Mouse (Mus musculus): ENCODE results near the gene Xpo1. TPM values are rescaled to one million over a fixed set of nuclear protein-coding genes. Genes with fewer than 3 reads are reported as not detected.

The Xpo1 gene
- polyA plus RNA-seq (2014; fragmentation: Nextera tagmentation; extraction: Ambion mirVana): 171 and 184 TPM in 2 replicates

DNA sequence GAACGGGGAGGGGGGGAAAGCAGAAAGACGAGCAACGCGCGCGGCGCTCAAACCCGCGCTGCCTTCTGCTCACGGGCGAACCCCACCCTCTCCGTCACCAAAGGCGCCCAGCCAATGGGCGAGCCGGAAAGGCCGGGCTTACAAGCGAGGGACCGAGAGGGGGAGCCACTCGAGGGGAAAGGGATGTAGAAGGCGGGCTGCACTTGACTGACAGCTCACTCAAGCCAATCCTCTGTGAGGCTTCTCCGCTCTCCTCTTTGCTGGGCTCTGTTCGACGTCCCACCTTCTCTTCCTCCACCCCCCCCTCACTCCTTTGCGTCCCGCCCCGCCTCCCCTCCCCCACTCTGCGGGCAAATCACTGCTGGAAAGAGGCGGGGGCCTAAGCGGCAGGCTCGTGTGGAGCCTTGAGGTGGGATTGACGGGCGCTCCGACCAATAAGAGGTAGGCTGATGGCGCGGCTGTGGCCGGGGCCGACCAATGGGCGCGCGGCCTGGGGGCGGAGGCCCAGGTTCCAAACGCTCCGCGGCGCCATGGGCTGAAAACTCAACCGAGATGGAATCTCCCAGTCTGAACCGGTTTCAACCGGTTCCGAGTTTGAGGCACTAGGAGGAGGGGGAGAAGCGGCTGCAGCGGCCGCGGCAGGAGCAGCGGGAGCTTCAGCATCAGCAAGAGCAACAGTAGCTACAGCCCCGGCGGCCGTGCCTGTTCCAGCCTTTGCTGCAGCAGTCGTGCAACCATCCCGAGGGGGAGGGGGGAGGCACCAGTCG is at the start of gene Xpo1:
Gene Xpo1, plus strand, starts transcription at position 615 of the 767 bp plus-strand sequence.
- H3K9ac ChIP-seq (ENCODE audit: low read length): peak within 1 kb of the TSS; percentile 100
- peaks cover 7% of the 10 kb centered on the region; the same call in 1 of the 2 replicates for H3K4me1 ChIP-seq (ENCODE audit: control insufficient read depth, insufficient read depth, low read length)
- DNase-seq (ENCODE audit: low spot score, missing footprints) (peak; percentile 100), ATAC-seq (ENCODE audit: low FRiP score) (peak; percentile 98)
- H3K9me3 ChIP-seq (ENCODE audit: control insufficient read depth, low read length): no peaks in the 10 kb centered on the region
- peak within 1 kb of the TSS; percentile 98 for H3K4me3 ChIP-seq (ENCODE audit: low read depth, low read length)
- H3K27ac ChIP-seq (ENCODE audit: low read depth, low read length): peak within 1 kb of the TSS; percentile 100
- H3K27me3 ChIP-seq (ENCODE audit: control insufficient read depth, insufficient read depth, low read length): no peaks in the 10 kb centered on the region
- no peaks in the 10 kb centered on the region for H3K36me3 ChIP-seq (ENCODE audit: control insufficient read depth, insufficient read depth, low read length)
- H3K4me2 ChIP-seq: peak within 1 kb of the TSS; percentile 85
- under 1% methylated on average over 55 of the region's 60 CpGs for WGBS

DNA sequence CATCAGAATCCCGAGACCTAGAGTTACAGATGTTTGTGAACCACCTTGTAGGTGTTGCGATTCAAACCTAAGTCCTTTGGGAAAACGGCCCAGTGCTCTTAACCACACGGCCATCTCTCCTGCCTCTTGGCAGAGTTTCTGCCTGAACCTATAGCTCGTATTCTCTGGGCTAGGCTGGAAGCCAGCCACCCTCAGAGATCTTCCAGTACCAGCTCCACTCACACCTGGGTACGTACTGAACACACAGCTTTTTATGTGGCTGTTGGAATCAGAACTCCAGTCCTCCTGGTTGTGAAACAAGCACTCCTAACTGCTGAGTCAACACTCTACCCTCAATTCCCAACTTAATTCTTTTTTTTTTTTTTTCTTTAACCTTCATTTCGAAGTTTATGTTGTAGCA is 46.1 kb upstream of the Xpo1 start:
- Histone ChIP-seq H3K9me3 (ENCODE audit: control insufficient read depth, low read length) (no peaks in the 10 kb centered on the region), H3K4me1 (ENCODE audit: control insufficient read depth, insufficient read depth, low read length) (peaks cover 9% of the 10 kb centered on the region; the same call in 1 of the 2 replicates), H3K27ac (ENCODE audit: low read depth, low read length) (no peak overlapping the region), H3K9ac (ENCODE audit: low read length) (no peak overlapping the region), H3K36me3 (ENCODE audit: control insufficient read depth, insufficient read depth, low read length) (no peaks in the 10 kb centered on the region), H3K4me2 (no peak overlapping the region), H3K27me3 (ENCODE audit: control insufficient read depth, insufficient read depth, low read length) (no peaks in the 10 kb centered on the region), H3K4me3 (ENCODE audit: low read depth, low read length) (no peak overlapping the region)
- 89% methylated on average over 7 of the region's 7 CpGs for WGBS
- ATAC-seq (ENCODE audit: low FRiP score): no peak
- DNase-seq (ENCODE audit: low spot score, missing footprints): no peak

DNA sequence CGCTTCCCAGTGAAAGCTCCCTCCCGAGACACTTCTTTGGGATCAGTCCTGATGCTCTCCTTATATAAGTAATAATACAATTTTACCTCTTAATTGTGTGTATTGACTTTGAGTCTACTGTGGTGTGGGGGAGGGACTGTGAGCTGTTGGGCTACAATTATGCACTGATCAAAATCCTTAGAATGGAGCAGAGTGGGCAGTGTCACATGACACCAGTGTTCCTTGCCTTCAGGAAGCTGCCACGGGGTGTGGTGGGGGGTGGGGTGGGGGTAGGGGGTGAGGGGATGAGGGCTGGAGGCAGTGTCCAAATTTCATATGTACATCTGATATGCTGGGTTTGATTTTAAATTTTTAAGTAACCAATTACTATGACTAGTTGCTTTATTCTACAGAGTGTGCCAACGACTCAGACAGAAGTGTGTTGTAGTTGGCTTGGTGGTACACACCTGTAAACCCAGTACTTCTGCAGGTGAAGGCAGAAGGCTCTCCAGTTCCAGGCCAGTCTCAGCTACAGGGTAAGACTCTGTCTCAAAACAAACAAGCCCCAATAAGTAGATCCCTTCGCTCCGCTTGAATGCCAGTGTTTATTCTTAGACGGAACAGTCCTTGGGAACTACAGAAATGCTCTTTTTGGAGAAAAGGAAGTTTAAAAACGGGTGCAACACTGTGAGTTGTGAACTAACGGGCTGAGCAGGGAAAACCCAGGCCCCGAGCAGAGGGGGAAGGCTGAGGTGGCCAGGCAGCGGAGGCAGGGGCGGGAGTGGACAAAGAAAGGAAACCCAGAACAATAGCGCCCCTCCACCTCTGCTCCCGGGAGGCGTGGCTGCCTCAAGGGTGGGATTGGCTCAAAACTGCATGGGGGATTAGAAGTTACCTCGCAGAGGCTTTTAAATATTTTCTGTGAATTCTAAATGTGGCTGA is 45.0 kb upstream of the Xpo1 start:
- peak; percentile 98 for DNase-seq (ENCODE audit: low spot score, missing footprints)
- Histone ChIP-seq H3K27ac (ENCODE audit: low read depth, low read length) (peak overlapping the region; percentile 68), H3K9me3 (ENCODE audit: control insufficient read depth, low read length) (no peaks in the 10 kb centered on the region), H3K9ac (ENCODE audit: low read length) (peak overlapping the region; percentile 62), H3K4me1 (ENCODE audit: control insufficient read depth, insufficient read depth, low read length) (peaks cover 9% of the 10 kb centered on the region; the same call in 1 of the 2 replicates), H3K4me3 (ENCODE audit: low read depth, low read length) (peak overlapping the region; percentile 17; the same call in 1 of the 2 replicates), H3K36me3 (ENCODE audit: control insufficient read depth, insufficient read depth, low read length) (no peaks in the 10 kb centered on the region), H3K27me3 (ENCODE audit: control insufficient read depth, insufficient read depth, low read length) (no peaks in the 10 kb centered on the region), H3K4me2 (peak overlapping the region; percentile 45)
- ATAC-seq (ENCODE audit: low FRiP score): peak; percentile 92
- WGBS: 9% methylated on average over 16 of the region's 16 CpGs

DNA sequence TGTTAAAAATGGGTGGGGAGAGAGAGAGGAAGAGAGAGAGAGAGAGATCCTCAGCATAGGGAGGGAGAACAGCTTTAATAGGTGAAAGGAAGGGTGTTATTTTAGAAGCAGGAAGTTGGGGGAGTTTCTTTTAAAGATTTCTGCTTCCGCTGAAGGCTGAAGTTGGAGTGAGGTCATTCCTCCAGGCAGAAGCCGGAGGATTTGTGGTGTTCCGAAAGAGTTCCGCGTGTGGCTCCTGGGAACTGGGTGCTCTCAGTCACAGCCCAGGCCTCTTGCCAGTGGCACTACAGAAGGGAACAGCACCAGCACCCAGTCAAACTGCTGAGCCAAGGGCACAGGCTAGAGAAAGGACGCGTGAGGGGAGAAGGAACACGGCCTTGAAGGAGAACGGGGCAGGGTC is 38.4 kb upstream of the Xpo1 start:
- H3K9ac ChIP-seq (ENCODE audit: low read length): no peak overlapping the region
- H3K9me3 ChIP-seq (ENCODE audit: control insufficient read depth, low read length): no peaks in the 10 kb centered on the region
- no peaks in the 10 kb centered on the region for H3K27me3 ChIP-seq (ENCODE audit: control insufficient read depth, insufficient read depth, low read length)
- H3K27ac ChIP-seq (ENCODE audit: low read depth, low read length): no peak overlapping the region
- H3K4me1 ChIP-seq (ENCODE audit: control insufficient read depth, insufficient read depth, low read length): no peaks in the 10 kb centered on the region
- no peak for DNase-seq (ENCODE audit: low spot score, missing footprints)
- no peaks in the 10 kb centered on the region for H3K36me3 ChIP-seq (ENCODE audit: control insufficient read depth, insufficient read depth, low read length)
- H3K4me3 ChIP-seq (ENCODE audit: low read depth, low read length): no peak overlapping the region
- ATAC-seq (ENCODE audit: low FRiP score): no peak
- H3K4me2 ChIP-seq: no peak overlapping the region
- WGBS: 94% methylated on average over 9 of the region's 9 CpGs

DNA sequence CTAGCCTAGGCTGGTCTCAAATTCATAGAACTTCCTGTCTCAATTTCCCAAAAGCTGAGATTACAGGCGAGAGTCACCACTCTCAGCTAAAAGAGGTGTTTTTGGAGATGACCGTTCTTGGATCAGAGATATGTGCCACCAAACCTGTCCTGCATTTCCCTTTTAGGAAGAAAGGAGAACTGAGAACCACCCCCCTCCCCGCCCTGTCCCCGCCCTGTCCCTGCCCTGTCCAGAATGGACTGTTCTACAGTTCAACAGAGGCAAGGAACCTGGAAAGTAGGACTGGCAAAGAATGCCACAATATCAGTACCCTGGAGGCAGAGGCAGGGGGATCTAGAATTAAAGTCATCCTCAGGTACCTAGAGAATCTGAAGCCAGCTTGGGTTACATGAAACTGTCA is 19.8 kb upstream of the Xpo1 start:
- Histone ChIP-seq H3K4me3 (ENCODE audit: low read depth, low read length) (no peak overlapping the region), H3K9ac (ENCODE audit: low read length) (no peak overlapping the region), H3K4me2 (no peak overlapping the region), H3K4me1 (ENCODE audit: control insufficient read depth, insufficient read depth, low read length) (no peaks in the 10 kb centered on the region), H3K9me3 (ENCODE audit: control insufficient read depth, low read length) (no peaks in the 10 kb centered on the region), H3K27me3 (ENCODE audit: control insufficient read depth, insufficient read depth, low read length) (no peaks in the 10 kb centered on the region), H3K27ac (ENCODE audit: low read depth, low read length) (no peak overlapping the region), H3K36me3 (ENCODE audit: control insufficient read depth, insufficient read depth, low read length) (no peaks in the 10 kb centered on the region)
- 95% methylated on average over 4 of the region's 4 CpGs for WGBS
- DNase-seq (ENCODE audit: low spot score, missing footprints) (no peak), ATAC-seq (ENCODE audit: low FRiP score) (no peak)

DNA sequence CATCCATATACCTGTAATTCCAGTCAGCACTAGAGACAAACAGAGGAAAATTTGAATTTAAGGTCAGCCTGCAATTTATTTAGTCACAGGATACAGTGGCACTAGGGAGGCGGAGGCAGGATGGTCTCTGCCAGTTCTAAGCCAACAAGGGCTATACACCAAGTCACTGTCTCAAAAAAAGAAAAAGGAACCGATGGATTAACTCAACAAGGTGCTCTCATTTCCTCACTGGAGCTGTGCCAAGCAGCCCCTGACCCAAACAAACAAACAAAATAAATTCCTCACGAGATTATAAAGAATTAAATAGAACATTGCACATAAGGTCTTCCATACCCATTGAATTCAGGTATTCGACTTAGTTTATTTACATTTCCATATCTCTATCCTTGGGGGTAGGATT is 1.9 kb upstream of the Xpo1 start:
- Histone ChIP-seq H3K4me3 (ENCODE audit: low read depth, low read length) (no peak overlapping the region), H3K4me2 (no peak overlapping the region), H3K4me1 (ENCODE audit: control insufficient read depth, insufficient read depth, low read length) (peaks cover 4% of the 10 kb centered on the region; the same call in 1 of the 2 replicates), H3K27ac (ENCODE audit: low read depth, low read length) (no peak overlapping the region), H3K9me3 (ENCODE audit: control insufficient read depth, low read length) (no peaks in the 10 kb centered on the region), H3K36me3 (ENCODE audit: control insufficient read depth, insufficient read depth, low read length) (no peaks in the 10 kb centered on the region), H3K27me3 (ENCODE audit: control insufficient read depth, insufficient read depth, low read length) (no peaks in the 10 kb centered on the region), H3K9ac (ENCODE audit: low read length) (no peak overlapping the region)
- peak; percentile 69 for DNase-seq (ENCODE audit: low spot score, missing footprints)
- WGBS: 93% methylated on average over 4 of the region's 4 CpGs
- no peak for ATAC-seq (ENCODE audit: low FRiP score)

DNA sequence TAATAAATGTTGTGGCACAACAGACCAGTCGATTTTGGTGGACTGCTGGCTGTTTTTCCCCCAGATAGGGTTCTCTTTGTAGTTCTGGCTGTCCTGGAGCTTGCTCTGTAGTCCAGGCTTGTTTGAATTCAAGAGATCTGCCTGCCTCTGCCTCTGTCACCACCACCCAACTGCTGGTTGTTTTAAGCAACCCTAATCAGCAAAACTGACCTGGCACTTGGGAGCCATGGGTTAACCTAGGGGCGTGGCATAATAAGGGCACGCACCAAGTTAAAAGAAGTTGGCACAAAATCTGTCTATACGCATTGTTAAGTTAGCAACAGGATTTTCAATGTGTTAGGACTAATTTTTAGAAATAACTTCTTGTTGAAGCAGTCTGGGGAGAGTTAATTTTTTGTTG is 1.3 kb upstream of the Xpo1 start:
- Histone ChIP-seq H3K9me3 (ENCODE audit: control insufficient read depth, low read length) (no peaks in the 10 kb centered on the region), H3K9ac (ENCODE audit: low read length) (peak overlapping the region; percentile 85), H3K4me2 (peak overlapping the region; percentile 56)

DNA sequence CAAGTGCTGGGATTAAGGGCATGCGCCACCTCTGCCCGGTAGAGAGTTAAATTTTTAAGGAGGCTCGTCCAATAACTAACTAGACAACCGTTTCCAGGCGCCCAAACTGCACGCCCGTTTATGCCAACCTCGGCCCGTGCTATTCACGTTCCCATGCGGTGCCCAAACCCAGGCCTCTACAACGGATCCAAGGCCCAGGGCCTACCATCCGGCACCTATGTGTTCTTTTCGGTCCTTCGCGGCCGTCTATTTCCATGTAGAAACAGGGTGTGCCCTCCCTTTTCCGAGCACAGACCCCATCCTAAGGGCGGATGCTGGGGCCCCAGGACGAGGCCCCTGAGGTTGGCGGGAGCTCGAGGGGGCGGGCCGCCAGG is 801 bp upstream of the Xpo1 start:
- Histone ChIP-seq H3K4me2 (peak overlapping the region; percentile 56), H3K4me1 (ENCODE audit: control insufficient read depth, insufficient read depth, low read length) (peaks cover 7% of the 10 kb centered on the region; the same call in 1 of the 2 replicates), H3K9me3 (ENCODE audit: control insufficient read depth, low read length) (no peaks in the 10 kb centered on the region), H3K9ac (ENCODE audit: low read length) (peak overlapping the region; percentile 85), H3K36me3 (ENCODE audit: control insufficient read depth, insufficient read depth, low read length) (no peaks in the 10 kb centered on the region), H3K4me3 (ENCODE audit: low read depth, low read length) (peak overlapping the region; percentile 98), H3K27ac (ENCODE audit: low read depth, low read length) (peak overlapping the region; percentile 87), H3K27me3 (ENCODE audit: control insufficient read depth, insufficient read depth, low read length) (no peaks in the 10 kb centered on the region)
- ATAC-seq (ENCODE audit: low FRiP score) (no peak), DNase-seq (ENCODE audit: low spot score, missing footprints) (no peak)
- under 1% methylated on average over 23 of the region's 24 CpGs for WGBS

More for the DNA sequence above, 1.3 kb upstream of the Xpo1 start:
- H3K27me3 ChIP-seq (ENCODE audit: control insufficient read depth, insufficient read depth, low read length): no peaks in the 10 kb centered on the region
- DNase-seq (ENCODE audit: low spot score, missing footprints): no peak
- 92% methylated on average over 4 of the region's 4 CpGs for WGBS
- no peak overlapping the region for H3K27ac ChIP-seq (ENCODE audit: low read depth, low read length)
- H3K4me1 ChIP-seq (ENCODE audit: control insufficient read depth, insufficient read depth, low read length): peaks cover 6% of the 10 kb centered on the region; the same call in 1 of the 2 replicates
- H3K36me3 ChIP-seq (ENCODE audit: control insufficient read depth, insufficient read depth, low read length): no peaks in the 10 kb centered on the region
- peak overlapping the region; percentile 98; the same call in 1 of the 2 replicates for H3K4me3 ChIP-seq (ENCODE audit: low read depth, low read length)
- no peak for ATAC-seq (ENCODE audit: low FRiP score)

All from midbrain, embryonic 11.5 days (tissue).